Comparison of ENCODE assay signal across 24 mouse cellular contexts in genomic region chr6:135166262-135166661, GRCm38 (mm10). TPM values are rescaled to one million over a fixed set of nuclear protein-coding genes. Genes with fewer than 3 reads are reported as not detected.
DNase-seq lines count a peak whose midpoint lies in the region; ATAC-seq and TF ChIP-seq lines count a peak whose summit lies in the region.
"Had no signal": no experiment of that assay in that cellular context is flagged by ENCODE, and none has a peak within 500 bp of the region (broad histone marks: within the 10 kb centered on the region; RNA-seq: fewer than 3 reads in every experiment).

No protein-coding gene starts in this region.

- H3K4me2 ChIP-seq in heart, embryonic 11.5 days, result peak overlapping the region; percentile 82
- 0 out of 2 replicates have a peak overlapping the region, but pooled peaks have one; percentile 85 for H3K4me2 ChIP-seq in stomach, embryonic 15.5 days
- H3K4me2 ChIP-seq in stomach, postnatal 0 days (replicated peaks; ENCODE audit: low read depth), result no peak overlapping the region
- peak overlapping the region; percentile 78 for H3K4me2 ChIP-seq in liver, embryonic 12.5 days
- H3K4me2 ChIP-seq: embryonic facial prominence, embryonic 15.5 days; forebrain, embryonic 12.5 days; hindbrain, embryonic 13.5 days; neural tube, embryonic 13.5 days had no signal

- no peak for ATAC-seq in heart, embryonic 11.5 days (replicated peaks; ENCODE audit: insufficient number of reproducible peaks, low FRiP score, low TSS enrichment)
- no peak for ATAC-seq in stomach, embryonic 15.5 days (ENCODE audit: insufficient read depth, low FRiP score, low read depth)
- ATAC-seq in stomach, postnatal 0 days (ENCODE audit: low FRiP score, low TSS enrichment), result no peak
- ATAC-seq in liver, embryonic 12.5 days, result no peak

- intact Hi-C loops in heart, adult 2 months (cut with DNase I), result loop anchor here (2.0 kb wide), 1 partner anchor 17 kb away; no protein-coding TSS in a partner anchor
- intact Hi-C loops in gastrocnemius, postnatal 14 days (cut with DNase I; ENCODE audit: low total_unique reads), result no loop called here

- peak overlapping the region; percentile 47; the same call in 1 of the 2 replicates for H3K27ac ChIP-seq in heart, embryonic 11.5 days (ENCODE audit: low read depth, low read length)
- H3K27ac ChIP-seq in heart, adult 2 months, result no peak overlapping the region
- no peak overlapping the region for H3K27ac ChIP-seq in stomach, embryonic 15.5 days
- no peak overlapping the region for H3K27ac ChIP-seq in stomach, postnatal 0 days (replicated peaks)
- H3K27ac ChIP-seq in liver, embryonic 12.5 days, result peak overlapping the region; percentile 95
- H3K27ac ChIP-seq in embryonic facial prominence, embryonic 10.5 days (replicated peaks), result no peak overlapping the region
- H3K27ac ChIP-seq: embryonic facial prominence, embryonic 15.5 days; forebrain, embryonic 12.5 days; hindbrain, embryonic 13.5 days; neural tube, embryonic 13.5 days had no signal

- TF ChIP-seq EP300 in heart, adult 2 months (IDR thresholded peaks at IDR 0.05; ENCODE audit: insufficient read depth, low read depth, low read length), result no peak
- TF ChIP-seq EP300 in stomach, postnatal 0 days (optimal IDR thresholded peaks at IDR 0.05), result no peak

- no peaks in the 10 kb centered on the region for H3K79me2 ChIP-seq in heart, adult 2 months (replicated peaks; ENCODE audit: control insufficient read depth, insufficient read depth, low read length)

- WGBS in heart, embryonic 11.5 days (ENCODE audit: insufficient replicate concordance), result 82% methylated on average over 3 of the region's 3 CpGs
- 92% methylated on average over 3 of the region's 3 CpGs for WGBS in heart, adult 2 months
- WGBS in stomach, embryonic 15.5 days, result 89% methylated on average over 3 of the region's 3 CpGs
- WGBS in stomach, postnatal 0 days, result 94% methylated on average over 3 of the region's 3 CpGs
- WGBS in liver, embryonic 12.5 days (ENCODE audit: insufficient replicate concordance), result 46% methylated on average over 3 of the region's 3 CpGs
- 94% methylated on average over 3 of the region's 3 CpGs for WGBS in embryonic facial prominence, embryonic 10.5 days

- no peaks in the 10 kb centered on the region for H3K36me3 ChIP-seq in heart, embryonic 11.5 days (ENCODE audit: control insufficient read depth, insufficient read depth, low read length)
- H3K36me3 ChIP-seq in heart, adult 2 months (ENCODE audit: control insufficient read depth, insufficient read depth, low read length), result no peaks in the 10 kb centered on the region
- no peaks in the 10 kb centered on the region for H3K36me3 ChIP-seq in stomach, embryonic 15.5 days
- H3K36me3 ChIP-seq in stomach, postnatal 0 days (ENCODE audit: control insufficient read depth, insufficient read depth, low read length), result no peaks in the 10 kb centered on the region
- H3K36me3 ChIP-seq in liver, embryonic 12.5 days, result peaks cover 36% of the 10 kb centered on the region
- H3K36me3 ChIP-seq in embryonic facial prominence, embryonic 10.5 days (replicated peaks), result no peaks in the 10 kb centered on the region
- H3K36me3 ChIP-seq: embryonic facial prominence, embryonic 15.5 days; forebrain, embryonic 12.5 days; hindbrain, embryonic 13.5 days; neural tube, embryonic 13.5 days had no signal

- peak overlapping the region; percentile 39; the same call in 1 of the 2 replicates for H3K9ac ChIP-seq in heart, embryonic 11.5 days (ENCODE audit: low read depth, low read length)
- no peak overlapping the region for H3K9ac ChIP-seq in heart, adult 2 months (ENCODE audit: low read depth, low read length)
- H3K9ac ChIP-seq in stomach, embryonic 15.5 days, result no peak overlapping the region
- no peak overlapping the region for H3K9ac ChIP-seq in stomach, postnatal 0 days (ENCODE audit: low read length)
- H3K9ac ChIP-seq in liver, embryonic 12.5 days, result peak overlapping the region; percentile 96
- H3K9ac ChIP-seq: embryonic facial prominence, embryonic 15.5 days; forebrain, embryonic 12.5 days; hindbrain, embryonic 13.5 days; neural tube, embryonic 13.5 days had no signal

- no peaks in the 10 kb centered on the region for H3K9me3 ChIP-seq in heart, embryonic 11.5 days (replicated peaks; ENCODE audit: control insufficient read depth, low read length)
- H3K9me3 ChIP-seq in stomach, embryonic 15.5 days, result no peaks in the 10 kb centered on the region
- no peaks in the 10 kb centered on the region for H3K9me3 ChIP-seq in stomach, postnatal 0 days (ENCODE audit: control insufficient read depth, low read length)
- H3K9me3 ChIP-seq in liver, embryonic 12.5 days (replicated peaks), result no peaks in the 10 kb centered on the region
- no peaks in the 10 kb centered on the region for H3K9me3 ChIP-seq in embryonic facial prominence, embryonic 10.5 days
- H3K9me3 ChIP-seq: embryonic facial prominence, embryonic 15.5 days; forebrain, embryonic 12.5 days; hindbrain, embryonic 13.5 days; neural tube, embryonic 13.5 days had no signal

- TF ChIP-seq POLR2A in heart, adult 2 months (IDR thresholded peaks at IDR 0.05; ENCODE audit: insufficient read depth, low read depth, low read length), result no peak

- TF ChIP-seq CTCF in heart, adult 2 months (IDR thresholded peaks at IDR 0.05), result no peak
- TF ChIP-seq CTCF in stomach, postnatal 0 days (IDR thresholded peaks at IDR 0.05; ENCODE audit: low read depth), result no peak

- peak overlapping the region; percentile 75; the same call in 1 of the 2 replicates for H3K4me3 ChIP-seq in heart, embryonic 11.5 days (ENCODE audit: low read depth, low read length)
- no peak overlapping the region for H3K4me3 ChIP-seq in heart, adult 2 months
- no peak overlapping the region for H3K4me3 ChIP-seq in stomach, embryonic 15.5 days (replicated peaks)
- H3K4me3 ChIP-seq in stomach, postnatal 0 days (ENCODE audit: low read depth, low read length), result no peak overlapping the region
- H3K4me3 ChIP-seq in liver, embryonic 12.5 days, result peak overlapping the region; percentile 86
- H3K4me3 ChIP-seq in embryonic facial prominence, embryonic 10.5 days, result no peak overlapping the region
- H3K4me3 ChIP-seq: embryonic facial prominence, embryonic 15.5 days; forebrain, embryonic 12.5 days; hindbrain, embryonic 13.5 days had no signal

- no peaks in the 10 kb centered on the region for H3K27me3 ChIP-seq in heart, embryonic 11.5 days (ENCODE audit: control insufficient read depth, insufficient read depth, low read length)
- H3K27me3 ChIP-seq in heart, adult 2 months (ENCODE audit: control insufficient read depth, insufficient read depth, low read length), result no peaks in the 10 kb centered on the region
- H3K27me3 ChIP-seq in stomach, embryonic 15.5 days (replicated peaks), result no peaks in the 10 kb centered on the region
- no peaks in the 10 kb centered on the region for H3K27me3 ChIP-seq in stomach, postnatal 0 days (ENCODE audit: control insufficient read depth, insufficient read depth, low read length)
- H3K27me3 ChIP-seq in liver, embryonic 12.5 days (replicated peaks), result no peaks in the 10 kb centered on the region
- peaks cover 22% of the 10 kb centered on the region for H3K27me3 ChIP-seq in embryonic facial prominence, embryonic 10.5 days (replicated peaks; ENCODE audit: low read depth, poor library complexity, severe bottlenecking)
- H3K27me3 ChIP-seq: CH12.LX; embryonic facial prominence, embryonic 15.5 days had no signal

- DNase-seq in heart, adult 2 months, result no peak
- DNase-seq in stomach, postnatal 0 days (ENCODE audit: low spot score), result no peak
- DNase-seq in embryonic facial prominence, embryonic 10.5 days (ENCODE audit: low spot score), result no peak
- no peak for DNase-seq in cerebellum, adult 11 months
- DNase-seq in gastrocnemius, postnatal 14 days, result no peak
- DNase-seq: adrenal gland, adult 8-10 months; cerebellum, postnatal 10 days; kidney, adult 18-20 months; kidney, postnatal 25 days; layer of hippocampus, adult 9-11 months; lung, postnatal 36 days; right cerebral cortex, postnatal 14 days; thymus, postnatal 4 days had no signal

- peaks cover 13% of the 10 kb centered on the region; the same call in 1 of the 2 replicates for H3K4me1 ChIP-seq in heart, embryonic 11.5 days (ENCODE audit: control insufficient read depth, insufficient read depth, low read length)
- peaks cover 1% of the 10 kb centered on the region; the same call in 1 of the 2 replicates for H3K4me1 ChIP-seq in heart, adult 2 months (ENCODE audit: control insufficient read depth, insufficient read depth, low read length)
- H3K4me1 ChIP-seq in stomach, embryonic 15.5 days, result 0 out of 2 replicates have a peak, but pooled peaks cover 13% of the 10 kb centered on the region
- no peaks in the 10 kb centered on the region for H3K4me1 ChIP-seq in stomach, postnatal 0 days (replicated peaks; ENCODE audit: control insufficient read depth, insufficient read depth)
- peaks cover 72% of the 10 kb centered on the region for H3K4me1 ChIP-seq in liver, embryonic 12.5 days
- peaks cover 13% of the 10 kb centered on the region for H3K4me1 ChIP-seq in embryonic facial prominence, embryonic 10.5 days

RNA-seq across cellular contexts. Expression of gene Fam234b, which starts 31.5 kb away (rescaled TPM):
- 11.2 and 11.3 TPM in 2 replicates for polyA plus RNA-seq in heart, embryonic 11.5 days (2014; fragmentation: Nextera tagmentation; extraction: Ambion mirVana)
- 1 to 10 TPM; 6.4 to 9.5 TPM for total RNA-seq in heart, adult 2 months (2021)
- 5.8 TPM in 2 replicates for polyA plus RNA-seq in heart, adult 2 months (2012; rRNA removed)
- 29.7 and 34.3 TPM in 2 replicates for polyA plus RNA-seq in stomach, embryonic 15.5 days (2015; fragmentation: Nextera tagmentation; extraction: Ambion mirVana)
- polyA plus RNA-seq in stomach, postnatal 0 days (2015; fragmentation: Nextera tagmentation; extraction: Ambion mirVana), result 12.4 and 13.3 TPM in 2 replicates
- polyA plus RNA-seq in liver, embryonic 12.5 days (2016; fragmentation: Nextera tagmentation; extraction: Ambion mirVana), result 36.3 and 37.5 TPM in 2 replicates
- 18.4 and 20.1 TPM in 2 replicates for polyA plus RNA-seq in embryonic facial prominence, embryonic 10.5 days (2016; fragmentation: Nextera tagmentation; extraction: Ambion mirVana)
- 1 to 10 TPM; 2.5 to 3.1 TPM for total RNA-seq in gastrocnemius, postnatal 14 days (2021)

RNA-seq across cellular contexts. Expression of gene Hebp1, which starts 31.6 kb away (rescaled TPM):
- polyA plus RNA-seq in heart, embryonic 11.5 days (2014; fragmentation: Nextera tagmentation; extraction: Ambion mirVana), result 7.2 and 15.2 TPM in 2 replicates
- total RNA-seq in heart, adult 2 months (2021), result 10 to 100 TPM; 46.6 to 57.8 TPM
- 11.3 and 14.1 TPM in 2 replicates for polyA plus RNA-seq in heart, adult 2 months (2012; rRNA removed)
- 27.6 and 32.2 TPM in 2 replicates for polyA plus RNA-seq in stomach, embryonic 15.5 days (2015; fragmentation: Nextera tagmentation; extraction: Ambion mirVana)
- polyA plus RNA-seq in stomach, postnatal 0 days (2015; fragmentation: Nextera tagmentation; extraction: Ambion mirVana), result 33.7 and 42.3 TPM in 2 replicates
- 116 and 120 TPM in 2 replicates for polyA plus RNA-seq in liver, embryonic 12.5 days (2016; fragmentation: Nextera tagmentation; extraction: Ambion mirVana)
- polyA plus RNA-seq in embryonic facial prominence, embryonic 10.5 days (2016; fragmentation: Nextera tagmentation; extraction: Ambion mirVana), result 4.1 and 5.2 TPM in 2 replicates
- total RNA-seq in gastrocnemius, postnatal 14 days (2021), result 10 to 100 TPM in 1 of 2 experiments, 1 to 10 TPM in 1; 9.7 to 10.3 TPM
- total RNA-seq: CH12.LX had no signal

RNA-seq across cellular contexts. Expression of gene Gprc5d, which starts 48.2 kb away (rescaled TPM):
- polyA plus RNA-seq in heart, embryonic 11.5 days (2014; fragmentation: Nextera tagmentation; extraction: Ambion mirVana), result not detected in 2 replicates
- not detected for total RNA-seq in heart, adult 2 months (2021)
- polyA plus RNA-seq in heart, adult 2 months (2012; rRNA removed), result not detected in 2 replicates
- not detected in 2 replicates for polyA plus RNA-seq in stomach, embryonic 15.5 days (2015; fragmentation: Nextera tagmentation; extraction: Ambion mirVana)
- polyA plus RNA-seq in stomach, postnatal 0 days (2015; fragmentation: Nextera tagmentation; extraction: Ambion mirVana), result 0.07 TPM in 1 of 2 replicates, not detected in the other
- polyA plus RNA-seq in liver, embryonic 12.5 days (2016; fragmentation: Nextera tagmentation; extraction: Ambion mirVana), result 0.10 TPM in 1 of 2 replicates, not detected in the other
- not detected in 2 replicates for polyA plus RNA-seq in embryonic facial prominence, embryonic 10.5 days (2016; fragmentation: Nextera tagmentation; extraction: Ambion mirVana)
- not detected for total RNA-seq in gastrocnemius, postnatal 14 days (2021)
- total RNA-seq: adrenal gland, adult 8-10 months; CH12.LX; gastrocnemius, postnatal 4 days had no signal
- polyA plus RNA-seq: brain, embryonic 14.5 days; forebrain, embryonic 12.5 days; heart, embryonic 16.5 days; hindbrain, embryonic 13.5 days; neural tube, embryonic 13.5 days had no signal

Comparison
In these comparisons a context has a peak if more than half of its experiments do, and no peak if none do; other contexts are left out.
1. H3K27ac ChIP-seq: peak in heart, embryonic 11.5 days (single experiment) and liver, embryonic 12.5 days (single experiment); none in heart, adult 2 months (single experiment), stomach, embryonic 15.5 days (single experiment), stomach, postnatal 0 days (single experiment) and embryonic facial prominence, embryonic 10.5 days (single experiment).
2. H3K4me3 ChIP-seq: peak in heart, embryonic 11.5 days (single experiment) and liver, embryonic 12.5 days (single experiment); none in heart, adult 2 months (single experiment), stomach, embryonic 15.5 days (single experiment), stomach, postnatal 0 days (single experiment) and embryonic facial prominence, embryonic 10.5 days (single experiment).
3. H3K9ac ChIP-seq: peak in heart, embryonic 11.5 days (single experiment) and liver, embryonic 12.5 days (single experiment); none in heart, adult 2 months (single experiment), stomach, embryonic 15.5 days (single experiment) and stomach, postnatal 0 days (single experiment).